ENCODE assay signal across 18 mouse cellular contexts in genomic region chr6:38244167-38244566, GRCm38 (mm10).
"Had no signal": no experiment of that assay in that cellular context is flagged by ENCODE, and none has a peak within 500 bp of the region (broad histone marks: within the 10 kb centered on the region; RNA-seq: fewer than 3 reads in every experiment).

No protein-coding gene starts in this region.

- H3K9me3 ChIP-seq: kidney, embryonic 15.5 days; limb, embryonic 15.5 days; midbrain, embryonic 12.5 days; midbrain, embryonic 15.5 days; neural tube, embryonic 12.5 days; neural tube, embryonic 15.5 days had no signal

- H3K27ac ChIP-seq: kidney, embryonic 15.5 days; limb, embryonic 15.5 days; liver, embryonic 14.5 days; macrophage; midbrain, embryonic 12.5 days; midbrain, embryonic 15.5 days; neural tube, embryonic 12.5 days; neural tube, embryonic 15.5 days had no signal

- H3K27me3 ChIP-seq: kidney, embryonic 15.5 days; limb, embryonic 15.5 days; midbrain, embryonic 12.5 days; midbrain, embryonic 15.5 days; neural tube, embryonic 12.5 days; neural tube, embryonic 15.5 days had no signal

- ATAC-seq: intestine, postnatal 0 days; liver, postnatal 0 days; midbrain, embryonic 15.5 days had no signal

- DNase-seq: kidney, adult 8-10 months; kidney, postnatal 10 days; kidney, postnatal 36 days; liver, postnatal 0 days; lung, embryonic 14.5 days; right cerebral cortex, adult 18-20 months; right cerebral cortex, postnatal 14 days; right cerebral cortex, postnatal 4 days; thymus, postnatal 25 days had no signal

- H3K4me3 ChIP-seq: kidney, embryonic 15.5 days; limb, embryonic 15.5 days; midbrain, embryonic 12.5 days; midbrain, embryonic 15.5 days; neural tube, embryonic 12.5 days; neural tube, embryonic 15.5 days had no signal

- H3K36me3 ChIP-seq: kidney, embryonic 15.5 days; limb, embryonic 15.5 days; midbrain, embryonic 12.5 days; midbrain, embryonic 15.5 days; neural tube, embryonic 12.5 days; neural tube, embryonic 15.5 days had no signal
